Mouse (Mus musculus): ENCODE measurements around the gene Mrps23. TPM values are rescaled to one million over a fixed set of nuclear protein-coding genes. Genes with fewer than 3 reads are reported as not detected.

Mrps23 gene
- total RNA-seq, 2 experiments from 2014 or later = 55.1 to 68.0 TPM

DNA sequence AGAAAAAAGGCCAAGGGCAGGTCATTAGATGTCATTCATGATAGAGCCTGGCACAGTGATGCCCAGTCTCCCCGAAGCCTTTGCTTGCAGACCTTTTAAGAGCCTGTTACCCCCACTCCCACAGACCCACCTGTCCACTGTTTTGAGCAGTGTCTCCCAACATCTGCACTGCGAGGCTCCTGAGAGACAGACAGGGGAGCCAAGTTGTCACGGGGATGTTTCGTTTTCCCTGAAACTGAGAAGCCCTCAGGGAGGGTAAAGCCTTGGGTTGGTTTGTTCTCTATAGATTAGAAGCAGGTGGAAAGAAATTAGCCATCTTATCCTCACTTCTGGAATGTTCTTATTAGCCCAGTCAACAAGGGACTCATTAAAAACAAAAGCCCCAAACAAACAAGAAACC is 30.6 kb downstream of the Mrps23 start:
- DNase-seq (ENCODE audit: extremely low spot score in 1 of 2, low spot score in 2 of 2) = no peak
- intact Hi-C loops (cut with DNase I) = no loop called here

DNA sequence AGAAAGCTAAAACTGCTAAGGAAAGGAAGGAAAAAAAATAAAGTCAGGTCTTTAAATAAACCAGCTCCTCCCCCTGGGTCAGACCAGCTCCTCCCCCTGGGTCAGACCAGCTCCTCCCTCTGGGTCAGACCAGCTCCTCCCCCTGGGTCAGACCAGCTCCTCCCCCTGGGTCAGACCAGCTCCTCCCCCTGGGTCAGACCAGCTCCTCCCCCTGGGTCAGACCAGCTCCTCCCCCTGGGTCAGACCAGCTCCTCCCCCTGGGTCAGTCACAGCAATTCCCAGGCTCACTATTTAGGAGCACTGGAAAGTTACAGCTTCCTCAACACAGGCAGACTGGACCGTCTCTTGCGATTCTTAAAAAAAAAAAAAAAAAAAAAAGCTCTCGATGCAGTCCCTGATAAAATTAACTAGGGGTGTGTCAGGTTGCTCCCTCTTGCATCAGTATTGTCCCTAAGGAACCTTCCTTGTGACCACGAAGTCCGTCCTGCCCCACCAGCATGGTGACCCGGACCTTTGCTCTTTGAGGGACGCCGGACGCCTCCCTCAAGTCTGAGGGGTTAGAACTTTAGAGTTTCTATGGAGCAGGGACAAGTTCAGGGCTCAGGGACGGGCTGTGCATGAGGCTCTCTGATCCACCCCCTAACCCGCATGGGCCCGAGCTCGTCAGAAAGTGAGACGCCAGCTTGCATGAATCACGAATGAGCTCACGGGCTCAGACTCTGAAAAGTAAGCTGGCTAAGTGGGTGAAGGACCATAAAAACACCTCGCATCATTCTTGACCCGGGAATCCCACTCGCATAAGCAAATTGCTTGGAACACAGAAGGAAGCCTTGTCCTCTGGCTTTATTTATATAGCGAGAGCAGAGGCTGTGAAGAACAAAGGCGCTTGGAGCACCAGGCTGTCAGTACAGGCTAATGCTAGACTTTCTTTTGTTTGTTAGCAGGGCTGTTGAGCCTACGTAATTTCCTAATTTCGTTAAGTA is 31.3 kb downstream of the Mrps23 start:
- peak in 1 of 2 experiments; percentile 47 for DNase-seq (ENCODE audit: extremely low spot score in 1 of 2, low spot score in 2 of 2)
- intact Hi-C loops (cut with DNase I) = no loop called here

DNA sequence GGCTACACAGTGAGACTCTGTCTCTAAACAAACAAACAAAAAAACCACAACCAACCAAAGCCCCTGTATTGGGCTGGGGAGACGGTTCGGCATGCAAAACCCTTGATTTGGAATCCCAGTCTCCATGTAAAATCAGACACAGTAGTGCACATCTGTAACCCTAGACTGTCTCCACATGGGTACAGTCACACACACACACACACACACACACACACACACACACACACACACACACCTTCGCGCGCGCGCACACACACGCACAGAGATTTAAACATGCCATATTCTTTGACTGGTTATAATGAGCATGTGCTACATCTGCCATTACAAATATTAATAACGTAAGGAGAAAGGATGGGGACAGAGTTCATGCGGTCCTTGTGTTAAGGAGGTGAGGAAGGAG is 36.1 kb downstream of the Mrps23 start:
- DNase-seq (ENCODE audit: extremely low spot score in 1 of 2, low spot score in 2 of 2) = no peak
- intact Hi-C loops (cut with DNase I) = no loop called here

DNA sequence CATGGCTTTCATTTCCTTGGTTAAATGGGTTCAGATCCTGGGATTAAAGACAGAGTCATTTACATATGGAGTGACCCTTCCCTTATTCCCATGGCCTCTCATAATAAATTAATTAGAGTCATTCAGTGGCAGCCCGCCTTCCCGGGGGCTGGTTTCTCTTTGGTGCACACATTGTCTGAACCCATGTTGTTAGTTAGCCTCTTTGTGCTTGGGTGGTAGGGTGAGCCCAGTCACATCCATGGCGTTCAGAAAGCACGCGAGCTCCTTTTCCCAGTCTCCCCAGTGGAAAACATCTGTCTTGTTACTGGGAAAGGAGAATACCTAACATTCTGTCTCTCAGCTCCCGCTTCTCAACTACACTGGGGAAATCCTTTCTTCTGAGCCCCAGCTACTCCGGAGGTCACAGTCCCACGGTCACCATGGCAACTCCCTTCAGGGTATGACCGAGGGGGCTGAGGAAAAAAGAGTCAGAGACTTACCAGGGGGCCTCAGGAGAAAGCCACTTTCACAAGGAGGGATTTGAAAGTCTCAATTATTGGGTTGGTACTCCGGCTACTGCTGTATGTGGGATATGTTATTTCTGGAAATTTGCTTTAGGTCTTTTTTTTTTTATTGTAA is 36.7 kb downstream of the Mrps23 start:
- intact Hi-C loops (cut with DNase I) = no loop called here
- DNase-seq (ENCODE audit: extremely low spot score in 1 of 2, low spot score in 2 of 2) = peak in 1 of 2 experiments; percentile 46

DNA sequence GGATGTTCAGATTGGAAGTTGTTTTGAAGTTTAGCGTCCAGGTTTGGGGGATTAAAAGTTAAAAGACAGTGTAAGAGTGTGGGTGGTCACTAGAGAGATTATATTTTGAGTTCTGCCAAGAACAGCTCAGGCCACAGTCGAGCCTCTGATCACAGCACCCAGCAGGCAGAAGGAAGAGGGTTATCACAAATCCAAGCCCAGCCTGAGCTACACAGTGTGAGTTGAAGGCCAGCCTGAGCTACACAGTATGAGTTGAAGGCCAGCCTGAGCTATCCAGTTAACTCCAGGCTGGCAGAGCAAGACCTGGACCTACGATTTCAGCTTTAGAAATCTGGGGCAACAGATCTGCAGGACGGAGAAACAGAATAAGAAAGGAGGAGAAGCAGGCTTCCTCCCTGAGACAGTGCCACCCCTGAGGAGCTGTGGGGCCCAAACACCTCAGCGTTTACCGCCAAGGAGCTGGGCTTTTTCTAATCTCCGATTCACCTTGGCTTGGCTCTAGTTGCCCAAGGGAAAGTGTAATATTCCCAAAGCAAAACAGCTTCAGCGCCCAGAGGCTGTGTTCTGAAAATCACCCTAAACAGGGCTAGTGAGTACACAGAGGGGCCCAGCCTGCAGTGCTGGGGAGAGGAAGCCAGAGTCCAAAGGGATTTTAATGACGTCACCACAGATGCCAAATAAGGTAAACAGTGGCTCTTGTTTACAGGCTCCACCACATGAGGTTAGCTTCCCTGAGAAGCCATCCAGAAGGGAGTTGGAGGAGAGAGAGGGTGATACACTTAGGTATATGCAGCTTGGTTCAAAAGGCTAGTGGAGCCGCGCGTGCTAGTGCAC is 37.5 kb downstream of the Mrps23 start:
- intact Hi-C loops (cut with DNase I) = no loop called here
- DNase-seq (ENCODE audit: extremely low spot score in 1 of 2, low spot score in 2 of 2) = no peak

DNA sequence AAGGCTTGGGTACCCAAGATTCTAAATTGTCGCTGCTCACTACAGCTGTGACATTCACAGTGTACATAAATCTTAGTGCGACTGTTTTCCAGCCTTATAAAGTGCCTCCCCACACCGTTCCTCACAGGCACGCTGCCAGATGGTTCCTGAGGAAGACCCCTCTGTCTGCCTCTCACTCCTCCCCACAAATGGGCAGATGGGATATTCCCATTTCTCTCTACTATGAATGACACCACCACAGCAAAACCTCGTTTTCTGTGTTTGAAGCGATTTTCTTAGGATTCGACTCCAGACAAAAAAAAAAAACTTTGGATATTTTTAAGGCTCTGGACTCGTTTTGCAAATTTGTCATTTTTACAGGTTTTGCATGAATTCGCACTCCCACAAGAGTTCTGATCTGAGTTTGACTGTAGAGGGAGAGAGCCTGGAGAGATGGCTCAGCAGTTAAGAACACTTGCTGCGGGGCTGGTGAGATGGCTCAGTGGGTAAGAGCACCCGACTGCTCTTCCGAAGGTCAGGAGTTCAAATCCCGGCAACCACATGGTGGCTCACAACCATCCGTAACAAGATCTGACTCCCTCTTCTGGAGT is 41.5 kb downstream of the Mrps23 start:
- DNase-seq (ENCODE audit: extremely low spot score in 1 of 2, low spot score in 2 of 2) = peak; percentile 54 to 60

DNA sequence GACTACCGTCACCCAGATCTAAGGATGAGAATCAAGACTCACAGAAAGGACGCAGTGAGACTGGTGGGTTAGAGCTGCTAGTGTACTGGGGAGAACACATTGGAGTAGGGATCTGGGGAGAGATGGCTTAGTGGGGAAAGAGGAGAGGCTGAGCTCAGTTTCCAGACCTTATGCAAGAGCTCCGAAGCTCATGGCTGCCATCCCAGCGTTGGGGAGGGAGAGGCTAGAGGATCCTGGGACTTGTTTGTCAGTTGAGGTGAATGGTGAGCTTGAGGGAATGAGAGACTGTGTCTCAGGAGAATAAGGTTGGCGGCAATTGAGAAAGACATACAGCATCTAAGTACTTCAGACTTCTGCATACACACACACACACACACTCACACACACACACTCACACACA is 44.4 kb downstream of the Mrps23 start:
- no peak for DNase-seq (ENCODE audit: extremely low spot score in 1 of 2, low spot score in 2 of 2)
- intact Hi-C loops (cut with DNase I) = no loop called here

More for the DNA sequence above, 41.5 kb downstream of the Mrps23 start:
- intact Hi-C loops (cut with DNase I) = no loop called here

DNA sequence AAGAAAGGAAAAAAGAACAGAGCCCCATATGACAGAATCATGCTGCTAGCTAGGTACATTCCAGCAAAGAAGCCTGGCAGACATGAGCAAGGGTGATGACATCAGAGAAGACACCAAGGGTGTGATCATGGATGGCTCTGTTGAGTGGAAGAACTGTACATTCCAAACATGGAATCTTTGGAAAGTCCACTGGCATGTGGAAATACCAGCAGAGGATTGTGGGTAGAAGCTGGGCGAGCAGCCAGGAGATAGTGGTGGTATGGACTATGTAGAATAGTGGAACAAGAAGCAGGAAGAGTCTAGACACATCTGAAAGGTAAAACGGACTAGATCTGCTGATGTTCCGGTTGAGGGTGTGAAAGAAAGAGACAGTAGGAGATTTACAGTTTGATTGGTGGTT is 46.4 kb downstream of the Mrps23 start:
- intact Hi-C loops (cut with DNase I) = loop anchor here (10.0 kb wide), 1 partner anchor 474 kb away; no protein-coding TSS in a partner anchor
- no peak for DNase-seq (ENCODE audit: extremely low spot score in 1 of 2, low spot score in 2 of 2)

DNA sequence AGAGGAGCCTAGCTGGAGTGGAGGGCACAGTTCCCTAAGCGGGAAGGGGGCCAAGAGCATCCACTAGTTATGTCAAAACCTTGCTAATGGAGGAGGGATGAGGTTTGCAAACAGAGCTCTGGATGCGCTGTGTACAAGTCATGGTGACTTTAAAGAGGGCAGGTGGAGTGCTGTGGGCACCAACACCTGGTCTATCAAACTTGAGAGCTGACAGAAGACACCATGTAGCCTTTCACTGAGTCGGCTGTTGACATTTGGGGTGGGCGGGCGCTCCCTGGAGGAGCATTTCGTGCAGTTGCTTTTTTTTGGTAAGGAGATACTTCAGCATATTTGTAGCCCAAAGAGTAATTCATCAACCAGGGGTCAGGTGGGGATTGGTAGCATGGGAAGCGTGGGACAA is 47.1 kb downstream of the Mrps23 start:
- DNase-seq (ENCODE audit: extremely low spot score in 1 of 2, low spot score in 2 of 2) = no peak
- intact Hi-C loops (cut with DNase I) = loop anchor here (10.0 kb wide), 1 partner anchor 474 kb away; no protein-coding TSS in a partner anchor

DNA sequence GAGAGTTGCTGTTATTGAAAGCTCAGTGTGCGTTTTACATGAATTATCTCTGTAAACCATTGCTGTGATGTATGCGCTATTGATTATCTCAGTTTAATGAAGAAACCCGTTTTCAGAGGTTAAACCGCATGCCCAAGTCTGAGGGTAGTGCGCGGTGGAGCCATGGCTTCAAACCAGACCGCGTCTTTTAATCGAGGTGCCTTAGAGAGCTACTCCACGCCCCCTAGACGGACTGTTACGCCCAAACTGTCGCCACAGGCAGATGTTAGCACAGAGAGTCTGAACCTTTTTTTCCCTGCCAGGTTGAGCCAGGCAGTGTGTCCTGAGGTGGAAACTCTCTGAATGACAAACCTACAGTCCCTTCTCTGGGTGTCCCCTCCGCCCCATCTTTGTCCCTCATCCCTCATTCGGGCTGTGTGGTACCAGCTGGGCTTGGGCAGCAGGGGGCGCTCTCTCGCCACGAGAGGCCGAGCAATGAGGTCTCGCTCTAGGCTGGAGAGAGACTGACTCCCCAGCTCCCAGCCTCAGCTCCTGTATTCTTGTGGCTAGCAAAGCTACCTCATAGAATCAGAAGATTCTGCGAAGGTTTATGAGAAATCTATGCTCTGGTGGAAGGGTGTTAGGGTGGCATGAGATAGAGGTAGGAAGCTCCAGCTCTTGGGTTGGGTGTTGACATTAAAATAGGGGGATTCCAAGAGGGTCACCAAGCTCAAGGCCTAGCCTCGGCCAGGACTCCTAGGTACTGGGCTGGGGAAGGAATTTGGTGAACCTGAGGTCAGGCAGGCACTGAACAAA is 48.0 kb downstream of the Mrps23 start:
- intact Hi-C loops (cut with DNase I) = loop anchor here (2.0 to 10.0 kb wide), 2 partner anchors 473 to 571 kb away; no protein-coding TSS in a partner anchor
- peak; percentile 59 to 85 for DNase-seq (ENCODE audit: extremely low spot score in 1 of 2, low spot score in 2 of 2)

DNA sequence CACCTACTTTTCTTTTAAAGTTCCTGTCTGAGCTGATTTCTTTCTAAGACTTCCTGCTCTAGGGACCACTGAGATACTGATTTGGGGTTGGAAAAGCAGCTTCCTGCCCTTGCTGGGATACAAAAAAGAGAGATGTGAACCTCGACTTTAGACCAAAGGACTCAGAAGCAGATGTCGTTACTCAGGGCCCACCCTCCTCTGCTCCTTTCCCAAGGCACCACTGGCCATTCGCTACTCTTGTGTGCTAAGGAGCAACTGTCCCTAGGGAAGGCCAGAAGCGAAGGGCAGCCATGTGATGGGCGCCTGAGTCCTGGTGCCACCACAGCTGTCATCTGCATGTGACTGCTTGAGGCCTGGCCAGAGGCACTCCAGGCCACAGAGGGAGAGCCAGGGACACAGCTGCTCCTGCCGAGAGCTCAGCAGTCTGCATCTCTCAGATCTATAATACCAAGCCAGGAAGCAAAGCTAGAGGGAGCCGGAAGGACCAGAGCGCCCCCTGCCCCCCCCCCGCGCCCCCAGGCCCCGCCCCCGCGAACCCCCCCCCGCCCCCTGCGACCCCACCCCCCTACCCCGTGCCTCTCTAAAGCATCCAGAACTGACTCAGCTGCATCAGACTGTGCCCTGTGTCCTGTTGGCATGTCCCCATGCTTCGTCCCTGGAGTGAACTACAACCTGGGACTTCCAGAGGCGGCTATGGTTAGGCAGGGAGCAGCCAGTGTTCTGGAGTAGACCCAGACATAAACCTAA is 48.8 kb downstream of the Mrps23 start:
- intact Hi-C loops (cut with DNase I) = loop anchor here (2.0 to 10.0 kb wide), 2 partner anchors 472 to 570 kb away; no protein-coding TSS in a partner anchor

DNA sequence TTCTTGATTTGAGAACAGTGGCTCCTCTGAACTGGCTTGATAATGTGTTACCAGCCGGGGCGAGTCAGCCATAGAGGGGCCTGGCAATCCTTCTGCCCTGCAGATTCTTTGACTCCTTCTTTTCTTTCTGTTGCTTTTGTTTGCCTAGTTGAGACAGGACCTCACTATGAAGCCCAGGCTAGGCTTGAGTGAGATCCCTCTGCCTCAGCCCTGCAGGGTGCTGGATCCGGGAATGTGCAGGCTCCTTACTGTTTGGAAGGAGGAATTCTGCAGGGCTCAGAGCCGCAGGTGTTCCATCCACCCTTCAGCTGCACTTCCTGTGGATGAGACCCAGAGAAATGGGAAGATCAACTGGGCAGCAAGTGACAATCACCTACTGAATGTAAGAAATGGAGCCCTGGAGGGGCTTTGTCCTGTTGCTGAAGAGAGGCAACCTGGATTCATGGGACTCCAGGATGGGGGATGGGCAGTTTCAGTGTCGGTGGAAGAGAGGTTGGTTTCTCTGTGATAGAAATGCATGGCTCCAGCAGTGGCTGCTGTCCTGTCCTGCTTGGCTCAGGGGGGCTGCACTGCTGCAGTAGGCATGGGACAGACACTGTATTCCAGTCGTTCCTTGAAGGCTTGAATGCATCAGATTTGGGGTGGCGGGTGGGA is 49.5 kb downstream of the Mrps23 start:
- no peak for DNase-seq (ENCODE audit: extremely low spot score in 1 of 2, low spot score in 2 of 2)
- intact Hi-C loops (cut with DNase I) = loop anchor here (2.0 to 10.0 kb wide), 2 partner anchors 471 to 569 kb away; no protein-coding TSS in a partner anchor

More for the DNA sequence above, 48.8 kb downstream of the Mrps23 start:
- DNase-seq (ENCODE audit: extremely low spot score in 1 of 2, low spot score in 2 of 2) = peak in 1 of 2 experiments; percentile 49

DNA sequence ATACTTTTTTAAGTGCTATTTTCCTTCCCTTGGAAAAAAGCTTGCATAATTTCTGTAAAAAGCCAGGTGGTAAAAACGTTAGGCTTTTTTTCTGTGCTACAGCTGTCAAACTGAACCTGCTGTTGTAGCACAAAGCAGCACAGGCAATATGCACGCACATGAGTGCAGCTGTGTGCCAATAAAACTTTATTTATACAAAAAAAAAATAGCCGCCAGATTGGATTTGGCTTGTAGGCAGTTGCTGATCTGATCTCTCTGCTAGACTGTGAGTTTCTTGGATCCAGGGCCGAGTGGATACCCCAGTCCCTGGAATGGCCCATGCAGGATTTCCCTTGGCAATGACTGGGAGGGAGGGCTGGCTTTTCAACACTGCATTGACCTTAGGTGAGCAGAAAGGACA is 53.5 kb downstream of the Mrps23 start:
- no peak for DNase-seq (ENCODE audit: extremely low spot score in 1 of 2, low spot score in 2 of 2)
- intact Hi-C loops (cut with DNase I) = loop anchor here (10.0 kb wide), 1 partner anchor 467 kb away; no protein-coding TSS in a partner anchor

DNA sequence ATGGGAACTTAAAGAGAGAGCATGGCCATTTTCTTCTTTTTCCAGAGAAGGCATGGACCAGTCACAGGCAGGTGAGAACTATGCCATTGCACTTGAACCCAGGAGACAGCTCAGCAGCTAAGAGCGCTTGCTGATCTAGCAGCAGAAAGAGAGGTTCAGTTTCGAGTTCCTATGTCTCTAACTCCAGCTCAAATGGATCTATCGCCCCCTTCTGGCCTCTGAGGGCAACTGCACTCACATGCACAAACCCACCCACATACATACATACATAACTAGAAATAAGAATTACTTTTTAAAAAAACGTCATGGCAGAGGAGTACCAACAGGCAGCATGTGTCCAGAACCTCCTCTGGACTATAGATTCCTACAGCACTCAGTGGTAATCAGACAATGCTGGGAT is 54.0 kb downstream of the Mrps23 start:
- DNase-seq (ENCODE audit: extremely low spot score in 1 of 2, low spot score in 2 of 2) = no peak
- intact Hi-C loops (cut with DNase I) = loop anchor here (10.0 kb wide), 1 partner anchor 467 kb away; no protein-coding TSS in a partner anchor

DNA sequence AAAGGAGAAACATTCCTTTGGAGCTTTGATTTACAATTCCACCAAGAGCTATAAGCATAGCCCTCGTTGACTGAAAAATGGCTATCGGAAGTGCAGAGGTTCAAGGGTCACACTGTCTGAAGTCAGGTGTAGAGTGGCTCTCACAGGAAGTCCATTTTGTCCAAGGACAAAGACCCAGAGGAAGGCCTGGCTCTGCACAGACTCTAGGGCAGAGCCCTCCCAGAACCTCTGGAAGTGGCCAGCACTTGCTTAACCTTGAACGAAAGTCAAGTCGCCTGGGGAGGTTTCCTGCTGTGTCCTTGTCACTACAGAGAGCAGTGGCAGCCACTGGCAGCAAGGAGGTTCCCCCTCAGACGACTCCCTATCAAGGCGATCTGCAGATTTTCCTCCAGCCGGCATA is 56.3 kb downstream of the Mrps23 start:
- intact Hi-C loops (cut with DNase I) = no loop called here
- no peak for DNase-seq (ENCODE audit: extremely low spot score in 1 of 2, low spot score in 2 of 2)
